Mouse (Mus musculus): ENCODE measurements around the gene Pcsk1n.

GRCm38 (mm10) chrX:7922032-7922431, 2.4 kb downstream of the Pcsk1n start:
- no peak for TF ChIP-seq CTCF (IDR thresholded peaks at IDR 0.05; ENCODE audit: low read depth)
- TF ChIP-seq EP300 (IDR thresholded peaks at IDR 0.05; ENCODE audit: low read depth), result no peak
